Mouse (Mus musculus) monocyte, adult 2 months (primary cell): Measurements from ENCODE around the gene Prss40.
"Not testable (repeated sequence)": the region's sequence is repeated elsewhere in the genome, so short reads cannot be mapped to it uniquely, and the experiment has no call there.

Experiments
- DNase-seq, 2 experiments: peaks; one replicate each; pipeline ENCODE4 v3.0.0; 2022; ENCODE audit warnings: low spot score in 2 of 2, low read depth in 1 of 2

Gene Prss40

DNA sequence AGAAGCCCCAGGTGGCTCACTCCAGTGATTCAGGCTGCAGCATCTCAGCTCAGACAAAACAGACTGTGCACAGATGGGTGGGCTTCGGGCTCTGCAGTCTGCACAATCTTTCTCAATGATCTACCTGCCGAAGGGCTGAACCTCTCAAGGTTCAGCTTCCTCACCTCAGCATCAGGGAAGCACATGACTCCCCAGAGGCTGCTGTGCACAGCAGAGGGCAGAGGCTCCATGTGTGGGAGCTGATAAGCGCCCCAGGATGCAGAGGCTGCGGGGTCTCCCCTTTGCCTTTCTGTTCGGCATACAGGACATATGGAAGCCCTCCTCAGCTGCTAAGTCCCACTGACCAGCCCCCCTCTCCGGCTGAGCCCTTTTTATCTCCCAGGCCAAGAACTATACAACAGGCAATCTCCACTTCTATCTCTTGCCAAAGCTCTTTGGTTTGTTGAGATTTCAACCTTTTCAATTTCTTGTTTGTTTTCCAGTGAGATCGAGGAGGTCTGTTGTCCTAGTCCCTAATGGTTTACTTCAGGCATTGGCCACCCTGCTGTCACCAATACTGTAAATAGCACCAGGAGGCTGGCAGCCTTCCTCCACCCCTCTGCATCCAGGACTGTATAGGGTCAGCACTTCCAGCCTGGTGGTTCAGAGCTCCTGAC, 25.6 kb downstream of the Prss40 start, which contains the start of gene Cfc1:
Gene Cfc1 (plus strand): TSS at position 606 of the 656 bp plus-strand sequence.
- not testable (repeated sequence) for DNase-seq

DNA sequence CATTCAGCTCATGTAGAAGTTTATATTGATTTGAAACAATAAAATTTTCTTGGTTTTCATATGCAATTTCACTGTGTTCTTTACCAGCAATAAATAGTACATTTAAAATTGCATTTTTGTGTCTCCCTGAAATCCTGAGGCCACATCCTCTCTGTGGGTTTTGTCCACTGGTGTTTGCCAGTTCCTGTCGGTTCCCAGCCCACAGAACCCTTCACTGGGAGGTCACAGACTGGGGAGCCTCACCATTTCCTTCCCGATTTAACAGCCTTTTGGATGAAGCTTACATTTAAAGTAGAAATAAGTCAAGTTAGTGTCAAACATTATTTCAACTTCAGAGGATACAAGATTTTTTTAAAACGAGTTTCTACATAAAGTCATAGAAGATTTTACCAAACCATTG, 26.2 kb downstream of the Prss40 start:
- DNase-seq: not testable (repeated sequence)

DNA sequence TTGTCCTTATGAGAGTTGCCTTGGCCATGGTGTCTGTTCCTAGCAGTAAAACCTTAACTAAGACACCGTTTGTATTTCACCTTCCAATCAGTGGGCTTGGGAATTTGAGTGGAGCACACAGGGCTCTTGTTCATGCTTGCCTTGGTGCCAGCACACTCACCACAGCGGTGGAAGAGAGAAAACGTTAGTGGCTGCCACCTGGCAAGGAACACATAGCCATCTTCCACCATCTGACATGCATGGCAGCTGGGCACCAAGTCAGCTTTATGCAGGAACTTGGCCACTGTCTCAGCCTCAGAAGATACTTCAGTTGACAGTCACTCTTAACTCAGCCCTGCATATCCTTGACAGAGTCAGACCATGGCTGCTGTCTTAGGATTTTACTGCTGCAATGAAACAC, 37.1 kb downstream of the Prss40 start:
- DNase-seq: no peak

DNA sequence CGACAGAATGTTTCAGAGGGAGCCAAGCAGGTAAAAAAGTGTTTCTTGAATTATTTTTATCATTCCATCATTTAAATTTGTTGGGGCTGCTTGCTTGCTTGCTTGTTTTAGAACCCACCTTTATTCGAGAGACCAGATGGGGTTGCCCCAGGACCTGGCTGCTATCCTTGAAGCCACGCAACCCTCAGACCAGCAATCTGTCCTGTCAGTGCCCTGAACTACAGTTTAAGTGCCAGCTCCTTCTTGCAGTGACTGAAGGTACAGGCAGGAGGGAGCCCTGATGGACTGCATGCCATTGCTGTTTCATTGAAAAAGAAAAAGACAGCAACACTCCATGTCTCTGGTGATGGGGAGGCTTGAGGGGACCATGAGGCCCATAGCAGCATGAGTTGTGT, 37.9 kb downstream of the Prss40 start:
- no peak for DNase-seq

DNA sequence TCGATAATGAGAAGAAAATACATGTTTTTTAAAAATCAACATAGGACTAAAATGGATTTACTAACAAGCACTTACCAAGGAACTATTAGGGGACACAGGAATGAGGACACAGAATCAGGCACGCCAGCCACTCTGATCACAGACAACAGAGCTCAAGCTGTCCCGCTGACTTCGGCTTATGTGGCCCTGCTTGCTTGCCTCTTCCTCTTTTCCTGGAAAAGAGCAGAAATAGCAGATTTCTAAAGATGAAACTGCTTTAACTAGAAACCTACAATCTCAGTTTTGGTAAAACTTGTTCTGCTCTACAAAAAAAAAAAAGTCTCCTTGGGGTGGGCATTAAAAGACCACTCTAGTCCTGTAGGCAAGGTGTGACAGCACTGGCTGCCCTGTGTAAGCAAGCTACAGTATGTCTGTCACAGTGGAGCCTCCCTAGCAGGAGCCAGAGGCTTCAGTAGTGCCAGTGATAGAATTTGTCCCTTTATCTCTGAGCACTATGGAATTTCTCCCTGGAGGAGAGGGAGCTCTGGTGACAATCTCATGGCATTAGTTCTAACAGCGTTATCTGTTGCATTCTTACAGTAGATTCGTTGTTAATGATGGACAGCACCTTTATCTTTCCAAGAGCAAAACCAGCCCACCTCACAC, 38.4 kb downstream of the Prss40 start:
- no peak for DNase-seq

DNA sequence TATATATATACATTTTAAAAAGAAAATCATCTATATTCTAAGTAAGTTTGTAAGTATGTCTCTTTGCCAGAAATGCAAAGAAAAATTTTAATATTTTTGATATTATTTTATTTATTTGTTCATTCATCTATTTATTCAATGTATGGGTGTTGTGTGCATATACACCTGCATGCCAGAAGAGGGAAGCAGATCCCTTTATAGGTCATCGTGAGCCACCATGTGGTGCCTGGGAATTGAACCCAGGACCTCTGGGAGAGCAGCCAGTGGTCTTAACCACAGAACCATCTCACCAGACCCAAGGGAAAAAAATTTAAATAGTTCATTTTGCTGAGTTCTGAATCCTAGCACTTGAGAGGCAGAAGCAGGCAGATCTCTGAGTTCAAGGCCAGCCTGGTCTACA, 42.5 kb downstream of the Prss40 start:
- DNase-seq: no peak

DNA sequence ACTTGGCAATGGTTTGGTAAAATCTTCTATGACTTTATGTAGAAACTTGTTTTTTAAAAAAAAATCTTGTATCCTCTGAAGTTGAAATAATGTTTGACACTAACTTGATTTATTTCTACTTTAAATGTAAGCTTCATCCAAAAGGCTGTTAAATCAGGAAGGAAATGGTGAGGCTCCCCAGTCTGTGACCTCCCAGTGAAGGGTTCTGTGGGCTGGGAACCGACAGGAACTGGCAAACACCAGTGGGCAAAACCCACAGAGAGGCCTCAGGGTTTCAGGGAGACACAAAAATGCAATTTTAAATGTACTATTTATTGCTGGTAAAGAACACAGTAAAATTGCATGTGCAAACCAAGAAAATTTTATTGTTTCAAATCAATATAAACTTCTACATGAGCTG, 42.9 kb downstream of the Prss40 start:
- not testable (repeated sequence) for DNase-seq

DNA sequence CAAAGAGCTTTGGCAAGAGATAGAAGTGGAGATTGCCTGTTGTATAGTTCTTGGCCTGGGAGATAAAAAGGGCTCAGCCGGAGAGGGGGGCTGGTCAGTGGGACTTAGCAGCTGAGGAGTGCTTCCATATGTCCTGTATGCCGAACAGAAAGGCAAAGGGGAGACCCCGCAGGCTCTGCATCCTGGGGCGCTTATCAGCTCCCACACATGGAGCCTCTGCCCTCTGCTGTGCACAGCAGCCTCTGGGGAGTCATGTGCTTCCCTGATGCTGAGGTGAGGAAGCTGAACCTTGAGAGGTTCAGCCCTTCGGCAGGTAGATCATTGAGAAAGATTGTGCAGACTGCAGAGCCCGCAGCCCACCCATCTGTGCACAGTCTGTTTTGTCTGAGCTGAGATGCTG, 43.4 kb downstream of the Prss40 start:
- not testable (repeated sequence) for DNase-seq

DNA sequence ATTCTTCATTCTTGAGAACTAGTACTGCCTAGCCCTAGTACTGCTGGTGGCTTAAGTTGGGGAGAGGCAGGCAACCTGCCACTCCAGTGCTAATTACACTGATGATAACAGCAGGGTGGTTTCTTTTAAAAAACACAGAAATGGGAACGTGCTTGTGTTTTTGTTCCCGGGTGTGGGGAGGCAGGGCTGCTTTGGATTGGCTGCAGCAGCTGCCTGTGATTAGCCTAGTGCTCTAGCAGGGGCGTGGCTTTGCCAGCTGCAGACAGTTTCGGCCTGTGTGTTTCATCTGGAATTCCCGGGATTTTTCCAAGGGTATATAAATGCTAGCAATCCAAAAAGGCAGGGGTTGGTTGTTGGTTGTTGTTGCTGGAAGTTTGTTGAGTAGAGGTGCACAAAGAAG, 44.1 kb downstream of the Prss40 start:
- DNase-seq: no peak

DNA sequence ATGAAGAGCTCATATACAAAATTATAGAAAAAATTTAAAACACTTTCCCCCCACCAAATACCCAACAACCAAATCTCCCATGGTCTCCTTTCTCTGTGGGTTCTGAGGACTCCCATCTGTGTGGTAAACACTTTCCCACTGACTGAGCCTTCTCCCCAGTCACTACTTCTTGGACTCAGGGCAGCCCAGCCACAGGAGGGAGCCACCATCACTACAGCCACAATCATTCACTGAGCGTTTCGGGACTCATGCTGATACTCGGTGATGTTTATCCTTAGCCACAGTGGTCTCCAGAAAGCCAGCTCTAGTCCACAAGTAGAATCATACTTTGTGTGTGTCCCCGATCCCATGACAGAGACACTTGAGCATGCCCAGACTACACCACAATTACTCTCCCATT, 47.7 kb downstream of the Prss40 start:
- DNase-seq: no peak

DNA sequence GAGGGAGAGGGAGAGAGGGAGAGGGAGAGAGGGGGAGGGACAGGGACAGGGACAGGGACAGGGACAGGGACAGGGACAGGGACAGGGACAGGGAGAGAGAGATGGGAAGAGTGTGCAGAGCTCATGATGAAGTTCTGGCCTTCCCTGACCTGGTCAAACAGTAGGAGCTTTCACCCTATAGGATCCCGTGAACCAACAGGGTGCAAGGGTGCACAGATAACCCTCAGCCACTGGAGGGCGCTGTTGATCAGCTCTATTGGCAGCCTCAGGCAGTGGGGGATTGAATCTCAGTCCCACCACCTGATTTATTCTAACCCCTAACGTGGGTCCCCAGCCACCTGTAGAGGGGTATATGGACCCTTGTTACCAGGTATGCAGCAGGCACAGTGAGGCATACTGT, 49.7 kb downstream of the Prss40 start:
- DNase-seq: peak in 1 of 2 experiments; percentile 45

DNA sequence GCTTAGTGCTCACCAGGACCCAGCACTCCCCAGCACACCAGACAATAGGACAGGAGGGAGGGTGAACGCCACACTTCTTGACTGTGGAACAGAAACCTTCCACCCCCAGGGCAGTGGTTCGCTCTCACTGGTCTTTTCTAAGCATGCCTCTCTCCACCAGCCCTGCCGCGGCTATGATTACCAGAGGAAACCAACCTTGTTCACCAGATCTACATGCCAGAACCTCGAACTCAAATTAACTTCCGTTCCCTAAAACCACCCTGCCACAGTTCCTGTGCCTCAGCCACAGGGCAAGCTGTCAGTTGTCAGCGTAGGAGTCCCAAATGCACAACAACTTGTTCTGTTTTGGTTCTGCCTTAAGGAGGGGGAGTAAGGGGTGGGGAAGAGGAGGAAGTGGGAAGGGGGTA, 50.2 kb downstream of the Prss40 start:
- DNase-seq: no peak

DNA sequence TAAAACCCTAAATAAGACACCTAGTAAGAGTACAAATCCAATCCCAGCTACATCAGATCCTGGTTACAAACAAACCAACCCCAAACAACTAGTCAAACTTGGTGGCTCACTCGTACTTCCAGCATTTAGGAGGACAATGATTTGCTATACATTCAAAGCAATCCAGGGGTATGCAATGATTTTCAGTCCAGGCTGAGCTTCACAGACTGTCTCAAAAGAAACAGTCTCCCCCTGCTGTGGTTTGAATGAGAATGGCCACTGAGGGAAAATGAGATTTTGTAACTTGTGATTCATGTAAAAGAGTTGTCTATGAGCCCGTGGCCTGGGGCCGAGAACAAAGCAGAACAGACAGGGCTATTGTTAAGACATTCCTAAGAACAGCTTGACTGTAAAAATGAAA, 52.8 kb downstream of the Prss40 start:
- no peak for DNase-seq

DNA sequence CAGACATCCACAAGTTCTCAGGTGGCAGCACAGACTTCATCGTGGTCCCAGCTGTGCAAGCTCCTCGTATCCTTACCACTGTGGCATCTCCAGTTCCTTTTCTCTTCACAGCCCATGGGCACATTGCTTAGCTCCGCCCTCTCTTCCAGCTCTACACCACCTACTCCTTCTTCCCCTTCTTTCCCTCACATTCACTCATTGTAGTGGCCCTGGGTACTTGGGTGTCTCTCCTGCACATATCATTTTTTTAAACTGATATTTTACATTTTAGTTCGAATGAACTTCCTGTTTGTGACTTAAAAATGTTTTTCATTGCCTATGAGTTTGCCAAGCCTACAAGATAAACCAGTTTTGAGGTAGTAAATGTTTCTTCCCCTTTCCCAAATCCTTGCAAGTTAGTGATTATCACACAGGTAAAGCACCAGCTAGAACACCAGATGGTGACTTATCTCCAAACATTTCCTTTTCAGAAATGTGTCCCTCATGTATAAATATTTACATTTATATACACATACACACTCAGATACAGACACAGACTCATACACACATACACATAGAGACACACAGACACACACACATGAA, 54.7 kb downstream of the Prss40 start:
- DNase-seq: no peak

DNA sequence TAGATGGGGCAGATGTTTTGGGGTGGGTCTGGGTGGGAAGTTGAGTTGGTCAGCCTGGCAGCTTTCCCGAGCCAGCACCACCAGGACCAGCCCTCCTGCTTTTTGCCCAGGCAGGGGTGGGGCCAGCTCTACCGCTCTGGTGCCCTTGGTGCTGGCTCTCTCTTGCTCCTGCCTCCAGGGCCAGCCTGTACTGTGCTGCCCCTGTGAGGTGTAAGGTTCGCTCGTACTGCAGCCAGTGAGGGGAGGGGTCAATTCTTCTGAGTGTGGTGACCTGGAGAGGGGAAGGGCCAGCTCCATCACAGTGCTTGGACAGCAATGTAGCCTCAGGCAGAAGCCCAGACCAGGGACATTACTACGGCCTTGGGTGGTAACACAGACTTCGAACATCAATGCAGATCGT, 55.4 kb downstream of the Prss40 start:
- no peak for DNase-seq

DNA sequence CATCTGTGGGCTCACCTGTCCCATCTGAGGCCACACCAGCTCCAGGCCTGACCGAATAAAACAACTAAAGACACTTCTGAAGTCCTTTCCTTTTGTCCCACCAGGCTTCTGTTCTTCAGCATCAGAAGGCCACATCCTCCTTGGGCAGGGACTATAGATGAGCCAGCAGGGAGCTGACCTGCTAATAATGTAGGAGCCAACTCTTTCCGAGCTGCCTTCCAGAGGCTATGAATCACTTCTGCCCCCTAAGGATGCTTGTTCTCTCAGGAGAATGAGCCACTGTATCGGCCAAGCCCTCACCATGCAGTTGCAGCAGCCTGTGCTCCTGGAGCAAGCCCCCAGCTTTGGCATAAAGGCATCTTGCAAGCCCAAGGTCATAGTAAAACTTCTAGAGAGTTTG, 57.8 kb downstream of the Prss40 start:
- no peak for DNase-seq
